Mouse (Mus musculus) layer of hippocampus, adult 2 months (tissue): ENCODE data around the gene Rhobtb3. TPM values are rescaled to one million over a fixed set of nuclear protein-coding genes. Genes with fewer than 3 reads are reported as not detected.

Source experiments
- DNase-seq, 2 experiments: peaks; one replicate each; pipeline ENCODE4 v3.0.0; 2022; ENCODE audit warnings: low spot score in 2 of 2
- H3K27ac ChIP-seq: fragments of 200-600 bp; 2 replicates; pipeline ENCODE4 v1.8.1; 2022
- H3K4me3 ChIP-seq: fragments of 200-600 bp; 2 replicates; pipeline ENCODE4 v1.8.1; 2022; ENCODE audit warnings: mild to moderate bottlenecking
- CTCF ChIP-seq: fragments of 200-600 bp; conservative IDR thresholded peaks from 2 replicates; pipeline ENCODE4 v1.8.1; 2022; ENCODE audit warnings: antibody characterized with exemption, mild to moderate bottlenecking, moderate library complexity
- long read RNA-seq, 2 experiments: library from polyadenylated mRNA; stranded (forward); transcript quantifications; one replicate each; pipeline ENCODE4 v2.0.0; 2021; ENCODE audit warnings: borderline mapping rate in 2 of 2
- total RNA-seq, 2 experiments: library from RNA; stranded (reverse); gene quantifications; 2 replicates each; pipeline ENCODE4 v1.2.3; 2021

The Rhobtb3 gene
- 10 to 100 TPM; 15.9 to 16.7 TPM for total RNA-seq
- long read RNA-seq, experiment 1, full-length matches to known transcripts = 10 of 17 reads
- long read RNA-seq, experiment 1, partial matches to known transcripts = 2 of 17 reads
- long read RNA-seq, experiment 1, other reads (novel, unspliced or antisense) = 5 of 17 reads
- long read RNA-seq, experiment 2, full-length matches to known transcripts = 8 of 11 reads
- long read RNA-seq, experiment 2, partial matches to known transcripts = 2 of 11 reads
- long read RNA-seq, experiment 2, other reads (novel, unspliced or antisense) = 1 of 11 reads

GRCm38 (mm10) chr13:75943189-75944043 is at the start of gene Rhobtb3:
Gene Rhobtb3, minus strand, starts transcription at chr13:75943925.
- no peak for TF ChIP-seq CTCF
- Histone ChIP-seq H3K27ac (peak within 1 kb of the TSS; percentile 96), H3K4me3 (peak within 1 kb of the TSS; percentile 81)
- DNase-seq = peak; percentile 29 to 63

DNA sequence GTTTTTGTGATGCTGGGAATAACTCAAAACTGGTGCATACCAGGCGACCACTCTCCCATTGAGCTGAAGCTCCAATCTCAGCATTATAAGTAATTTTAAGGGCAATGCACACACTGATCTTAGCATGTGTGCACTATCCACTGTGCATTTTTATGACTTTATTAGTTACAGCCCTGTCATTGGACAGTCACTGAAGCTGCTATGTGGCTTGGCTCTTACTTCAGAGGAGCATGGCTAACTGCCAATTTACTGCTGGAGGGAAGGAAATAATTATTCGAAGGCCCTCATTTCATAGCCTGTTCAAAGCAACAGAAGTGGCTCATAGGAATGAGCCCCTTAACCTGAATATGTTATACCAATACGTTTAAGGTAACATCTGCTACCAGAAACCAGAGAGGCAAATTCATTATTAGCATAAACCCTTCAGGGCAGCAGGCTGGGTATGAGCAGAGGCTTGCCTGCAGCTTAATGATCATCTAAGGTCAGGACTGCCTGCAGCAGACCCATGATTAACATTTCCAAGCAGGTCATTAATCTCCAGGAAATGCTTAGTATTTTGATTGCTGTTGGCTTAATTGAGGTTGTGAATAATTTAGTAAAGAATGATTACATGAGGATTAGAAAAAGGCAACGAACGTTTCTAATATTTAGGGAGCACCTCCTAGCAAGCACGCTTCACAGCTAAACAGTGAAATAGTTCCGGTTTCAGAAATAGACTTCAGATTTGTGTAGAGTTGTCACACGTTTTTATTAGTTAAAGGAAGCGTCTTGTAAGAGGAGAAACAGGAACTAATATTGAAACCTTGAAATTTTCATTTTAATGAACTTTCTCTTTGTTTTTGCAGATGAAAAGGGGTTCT is 48.7 kb upstream of the Rhobtb3 start:
- no peak for DNase-seq
- Histone ChIP-seq H3K4me3 (no peak overlapping the region), H3K27ac (no peak overlapping the region)
- no peak for TF ChIP-seq CTCF

- H3K4me3 ChIP-seq = no peak overlapping the region
- no peak for TF ChIP-seq CTCF
- DNase-seq = no peak
- 0 out of 2 replicates have a peak overlapping the region, but pooled peaks have one; percentile 36 for H3K27ac ChIP-seq
Measured at GRCm38 (mm10) chr13:75988096-75988495, 44.4 kb upstream of the Rhobtb3 start.

DNA sequence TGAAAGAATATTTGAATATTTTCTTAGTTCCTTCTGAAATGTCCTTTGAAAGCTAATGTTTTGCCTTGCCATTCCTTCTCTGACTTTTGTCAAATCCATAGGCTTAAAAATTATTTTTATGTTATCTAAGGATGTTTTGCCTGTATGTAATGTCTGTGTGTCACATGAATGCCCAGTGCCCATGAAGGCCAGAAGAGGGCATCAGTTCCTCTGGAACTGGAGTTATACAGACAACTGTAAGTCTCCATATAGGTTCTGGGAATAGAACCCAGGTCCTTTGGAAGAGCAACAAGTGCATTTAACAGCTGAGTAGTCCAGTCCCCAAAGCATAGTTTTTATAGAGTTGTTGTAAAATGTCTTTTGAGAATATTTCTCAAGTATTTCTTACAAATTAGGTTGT is 38.2 kb upstream of the Rhobtb3 start:
- no peak overlapping the region for H3K4me3 ChIP-seq
- TF ChIP-seq CTCF = peak; percentile 62
- H3K27ac ChIP-seq = no peak overlapping the region
- DNase-seq = no peak

- DNase-seq = no peak
- H3K4me3 ChIP-seq = no peak overlapping the region
- no peak overlapping the region for H3K27ac ChIP-seq
- TF ChIP-seq CTCF = no peak
Measured at GRCm38 (mm10) chr13:75976649-75977048, 32.9 kb upstream of the Rhobtb3 start.

DNA sequence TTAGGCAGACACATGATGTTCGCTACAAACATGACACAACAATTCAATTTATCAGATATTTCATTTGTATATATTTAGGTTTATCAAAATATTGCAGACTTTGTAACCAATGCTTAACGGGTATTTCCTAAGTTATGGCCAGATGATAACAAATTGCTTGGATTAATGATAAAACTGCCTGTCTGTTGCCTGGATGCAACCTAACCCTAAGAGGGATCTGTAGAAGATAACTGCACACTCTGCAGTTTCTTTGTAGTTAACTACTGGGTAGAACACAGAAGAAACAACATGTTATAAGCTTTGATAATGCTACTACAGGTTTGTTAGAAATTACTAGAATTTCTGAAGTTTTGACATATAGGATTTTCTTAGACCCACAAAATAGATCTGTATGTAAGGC is 32.5 kb upstream of the Rhobtb3 start:
- Histone ChIP-seq H3K4me3 (no peak overlapping the region), H3K27ac (no peak overlapping the region)
- TF ChIP-seq CTCF = no peak
- no peak for DNase-seq

- no peak for TF ChIP-seq CTCF
- H3K27ac ChIP-seq = no peak overlapping the region
- peak in 1 of 2 experiments; percentile 6 for DNase-seq
- H3K4me3 ChIP-seq = no peak overlapping the region
Measured at GRCm38 (mm10) chr13:75975629-75976028, 31.9 kb upstream of the Rhobtb3 start.

- no peak for DNase-seq
- Histone ChIP-seq H3K27ac (no peak overlapping the region), H3K4me3 (no peak overlapping the region)
- TF ChIP-seq CTCF = no peak
Measured at GRCm38 (mm10) chr13:75974481-75974880, 30.8 kb upstream of the Rhobtb3 start.

DNA sequence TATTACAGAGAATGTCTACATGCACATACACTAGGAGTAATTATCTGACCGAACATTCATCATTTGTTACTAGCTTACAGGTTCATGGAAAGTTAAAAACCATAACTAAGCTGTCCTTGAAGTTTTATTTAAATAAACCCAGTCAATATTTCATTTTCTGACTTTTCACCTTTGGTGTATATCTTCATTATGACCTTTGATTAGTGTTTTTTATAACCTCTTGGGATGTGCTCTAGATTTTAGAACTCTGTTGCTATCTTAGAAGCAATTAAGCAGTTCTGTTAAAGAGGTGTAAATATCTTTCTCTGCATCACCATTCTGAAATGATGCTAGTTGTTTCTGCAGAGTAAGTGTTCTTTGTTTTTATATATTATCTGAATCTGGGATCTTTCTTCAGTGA is 23.1 kb upstream of the Rhobtb3 start, which contains the start of gene Spata9:
TSS of gene Spata9 (plus strand) at position 301 of the 400 bp plus-strand sequence.
- DNase-seq = no peak
- TF ChIP-seq CTCF = no peak
- no peak within 1 kb of the TSS for H3K4me3 ChIP-seq
- no peak within 1 kb of the TSS for H3K27ac ChIP-seq

DNA sequence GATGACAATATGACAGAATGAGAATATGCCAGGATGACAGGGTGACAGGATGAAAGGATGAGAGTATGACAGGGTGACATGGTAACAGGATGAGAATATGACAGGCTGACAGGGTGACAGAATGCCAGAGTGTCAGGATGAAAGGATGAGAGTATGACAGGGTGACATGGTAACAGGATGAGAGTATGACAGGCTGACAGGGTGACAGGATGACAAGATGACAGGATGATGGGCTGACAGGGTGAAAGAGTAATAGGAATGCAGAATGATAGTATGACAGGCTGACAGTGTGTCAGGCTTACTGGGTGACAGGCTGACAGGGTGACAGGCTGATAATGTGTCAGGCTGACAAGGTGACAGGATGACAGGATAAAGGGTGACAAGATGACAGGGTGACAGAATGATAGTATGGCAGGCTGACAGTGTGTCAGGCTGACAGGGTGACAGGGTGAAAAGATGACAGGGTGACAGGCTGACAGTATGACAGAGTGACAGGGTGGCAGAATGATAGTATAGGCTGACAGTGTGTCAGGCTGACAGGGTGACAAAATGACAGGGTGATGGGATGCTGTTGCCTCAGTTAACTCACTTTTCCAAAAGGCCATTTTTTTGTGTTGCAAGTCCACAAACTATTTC is 11.8 kb upstream of the Rhobtb3 start:
- no peak overlapping the region for H3K27ac ChIP-seq
- H3K4me3 ChIP-seq = no peak overlapping the region
- DNase-seq = no peak
- no peak for TF ChIP-seq CTCF

- no peak for DNase-seq
- Histone ChIP-seq H3K4me3 (no peak overlapping the region), H3K27ac (no peak overlapping the region)
- no peak for TF ChIP-seq CTCF
Measured at GRCm38 (mm10) chr13:75950295-75950694, 6.6 kb upstream of the Rhobtb3 start.
